Mouse (Mus musculus) cerebellum, adult 2 months (tissue): ENCODE measurements around the gene Fhad1.
"Not testable (repeated sequence)": the region's sequence is repeated elsewhere in the genome, so short reads cannot be mapped to it uniquely, and the experiment has no call there.

ENCODE experiments used
- CTCF ChIP-seq: fragments of 200-500 bp; IDR thresholded peaks from 2 replicates; pipeline ENCODE4 v1.5.1; 2011; ENCODE audit warnings: low read depth, mild to moderate bottlenecking, control low read depth, low read length, moderate library complexity, borderline replicate concordance; ENCODE audit not compliant: insufficient read depth
- POLR2A ChIP-seq: fragments of 200-500 bp; IDR thresholded peaks from 2 replicates; pipeline ENCODE4 v1.6.1; 2011; ENCODE audit warnings: low read length, control low read depth, borderline replicate concordance; ENCODE audit not compliant: insufficient read depth

DNA sequence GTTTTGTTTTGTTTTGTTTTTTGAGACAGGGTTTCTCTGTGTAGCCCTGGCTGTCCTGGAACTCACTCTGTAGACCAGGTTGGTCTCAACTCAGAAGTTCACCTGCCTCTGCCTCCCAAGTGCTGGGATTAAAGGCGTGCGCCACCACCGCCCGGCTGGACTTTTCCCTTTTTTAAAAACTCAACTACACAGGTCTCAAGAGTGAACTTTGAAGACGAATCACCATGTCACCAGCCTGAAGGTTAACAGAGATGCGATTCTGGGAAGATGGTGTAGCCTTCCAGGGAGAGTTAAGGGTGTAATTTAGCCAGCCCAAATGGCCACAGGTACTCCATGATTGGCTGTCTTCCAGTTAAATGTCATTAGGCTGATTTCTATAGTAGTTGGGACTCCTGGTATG is 37.0 kb upstream of the Fhad1 start:
- TF ChIP-seq CTCF, POLR2A: not testable (repeated sequence)
